Mouse (Mus musculus): ENCODE measurements at regions not wholly inside any gene's neighbourhood (a gene's known extent, or its start where the extent isn't known, plus 50 kb on each side); places are given as distances from the start of the nearest gene placed in this dataset.

GRCm38 (mm10) chr3:58159384-58159783, 255.1 kb upstream of the Tsc22d2 start:
- no peaks in the 10 kb centered on the region; the same call in 1 of the 2 replicates for H3K27me3 ChIP-seq (ENCODE audit: control insufficient read depth, insufficient read depth, low read length, poor library complexity, severe bottlenecking)
- no peak overlapping the region for H3K27ac ChIP-seq (ENCODE audit: insufficient read depth, low read length)
- no peaks in the 10 kb centered on the region for H3K4me1 ChIP-seq (ENCODE audit: control insufficient read depth, insufficient read depth, low read length)
- TF ChIP-seq POLR2A (IDR thresholded peaks at IDR 0.05; ENCODE audit: insufficient read depth, low read length) (no peak), CTCF (IDR thresholded peaks at IDR 0.05; ENCODE audit: low read depth, low read length) (no peak), EP300 (IDR thresholded peaks at IDR 0.05; ENCODE audit: insufficient read depth, low read depth, low read length) (no peak)
- no peaks in the 10 kb centered on the region for H3K9me3 ChIP-seq (replicated peaks; ENCODE audit: control insufficient read depth, insufficient read depth, low read length, poor library complexity, severe bottlenecking)
- no peak overlapping the region for H3K4me3 ChIP-seq (ENCODE audit: low read depth, low read length)
- H3K36me3 ChIP-seq (ENCODE audit: control insufficient read depth, insufficient read depth, low read length, poor library complexity, severe bottlenecking): no peaks in the 10 kb centered on the region
- H3K9ac ChIP-seq (ENCODE audit: low read depth, poor library complexity, severe bottlenecking): no peak overlapping the region

- no peaks in the 10 kb centered on the region; the same call in 1 of the 2 replicates for H3K27me3 ChIP-seq (ENCODE audit: control insufficient read depth, insufficient read depth, low read length, poor library complexity, severe bottlenecking)
- H3K4me1 ChIP-seq (ENCODE audit: control insufficient read depth, insufficient read depth, low read length): no peaks in the 10 kb centered on the region
- no peak overlapping the region for H3K4me3 ChIP-seq (ENCODE audit: low read depth, low read length)
- no peaks in the 10 kb centered on the region for H3K36me3 ChIP-seq (ENCODE audit: control insufficient read depth, insufficient read depth, low read length, poor library complexity, severe bottlenecking)
- H3K9me3 ChIP-seq (replicated peaks; ENCODE audit: control insufficient read depth, insufficient read depth, low read length, poor library complexity, severe bottlenecking): no peaks in the 10 kb centered on the region
- TF ChIP-seq CTCF (IDR thresholded peaks at IDR 0.05; ENCODE audit: low read depth, low read length): no peak
- no peak overlapping the region for H3K9ac ChIP-seq (ENCODE audit: low read depth, poor library complexity, severe bottlenecking)
- no peak overlapping the region for H3K27ac ChIP-seq (ENCODE audit: insufficient read depth, low read length)
Observed at GRCm38 (mm10) chr3:58162238-58162637, 252.3 kb upstream of the Tsc22d2 start.

- Histone ChIP-seq H3K27me3 (ENCODE audit: control insufficient read depth, insufficient read depth, low read length, poor library complexity, severe bottlenecking) (no peaks in the 10 kb centered on the region; the same call in 1 of the 2 replicates), H3K9me3 (replicated peaks; ENCODE audit: control insufficient read depth, insufficient read depth, low read length, poor library complexity, severe bottlenecking) (no peaks in the 10 kb centered on the region), H3K4me1 (ENCODE audit: control insufficient read depth, insufficient read depth, low read length) (no peaks in the 10 kb centered on the region), H3K36me3 (ENCODE audit: control insufficient read depth, insufficient read depth, low read length, poor library complexity, severe bottlenecking) (no peaks in the 10 kb centered on the region), H3K27ac (ENCODE audit: insufficient read depth, low read length) (no peak overlapping the region), H3K9ac (ENCODE audit: low read depth, poor library complexity, severe bottlenecking) (no peak overlapping the region), H3K4me3 (ENCODE audit: low read depth, low read length) (no peak overlapping the region)
- peak; percentile 33 for TF ChIP-seq CTCF (IDR thresholded peaks at IDR 0.05; ENCODE audit: low read depth, low read length)
- no peak for TF ChIP-seq EP300 (IDR thresholded peaks at IDR 0.05; ENCODE audit: insufficient read depth, low read depth, low read length)
Observed at GRCm38 (mm10) chr3:58163806-58164205, 250.7 kb upstream of the Tsc22d2 start.

DNA sequence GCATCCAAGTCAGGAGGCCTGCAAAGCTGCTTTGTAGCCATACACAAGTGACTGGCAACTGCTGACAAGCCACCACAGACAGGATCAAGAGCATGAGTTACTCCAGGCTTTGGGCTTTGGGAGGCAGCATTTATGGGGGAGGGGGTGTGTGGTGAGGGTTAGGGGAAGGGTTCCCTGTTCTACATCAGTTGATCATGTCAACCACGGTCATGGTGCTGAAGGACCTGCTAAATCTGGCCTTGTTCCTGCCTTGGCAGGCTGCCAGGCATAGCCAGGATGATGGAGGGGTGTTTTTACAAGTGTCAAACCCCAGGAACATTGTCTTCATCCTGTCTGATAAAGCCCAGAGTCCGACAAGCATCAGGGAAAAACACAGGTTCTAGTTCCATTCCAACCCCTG, 247.9 kb upstream of the Tsc22d2 start:
- Histone ChIP-seq H3K36me3 (ENCODE audit: control insufficient read depth, insufficient read depth, low read length, poor library complexity, severe bottlenecking) (no peaks in the 10 kb centered on the region), H3K4me3 (ENCODE audit: low read depth, low read length) (no peak overlapping the region), H3K27me3 (ENCODE audit: control insufficient read depth, insufficient read depth, low read length, poor library complexity, severe bottlenecking) (no peaks in the 10 kb centered on the region; the same call in 1 of the 2 replicates), H3K27ac (ENCODE audit: insufficient read depth, low read length) (no peak overlapping the region), H3K4me1 (ENCODE audit: control insufficient read depth, insufficient read depth, low read length) (no peaks in the 10 kb centered on the region), H3K9ac (ENCODE audit: low read depth, poor library complexity, severe bottlenecking) (no peak overlapping the region), H3K9me3 (replicated peaks; ENCODE audit: control insufficient read depth, insufficient read depth, low read length, poor library complexity, severe bottlenecking) (no peaks in the 10 kb centered on the region)
- no peak for TF ChIP-seq CTCF (IDR thresholded peaks at IDR 0.05; ENCODE audit: low read depth, low read length)
- TF ChIP-seq POLR2A (IDR thresholded peaks at IDR 0.05; ENCODE audit: insufficient read depth, low read length): no peak

DNA sequence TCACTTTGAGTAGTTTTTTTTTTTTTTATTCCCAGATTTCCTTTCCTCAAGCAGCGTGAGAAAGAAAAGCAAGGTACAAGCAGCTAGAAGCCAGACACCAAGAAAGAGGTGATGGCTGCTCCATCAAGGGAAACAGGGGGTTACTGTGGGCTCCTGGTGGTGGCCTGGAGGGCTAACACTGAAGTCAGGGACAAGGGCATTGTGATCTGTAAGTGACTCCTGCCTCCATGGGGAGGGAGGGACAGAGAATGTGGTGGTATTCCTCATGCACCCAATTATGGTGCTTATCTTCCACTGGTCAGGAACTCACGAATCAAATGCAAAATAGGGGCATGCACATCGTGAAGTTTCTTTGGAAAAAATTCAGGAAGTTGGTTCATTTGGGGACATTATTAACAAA, 247.4 kb upstream of the Tsc22d2 start:
- TF ChIP-seq EP300 (IDR thresholded peaks at IDR 0.05; ENCODE audit: insufficient read depth, low read depth, low read length) (no peak), POLR2A (IDR thresholded peaks at IDR 0.05; ENCODE audit: insufficient read depth, low read length) (no peak), CTCF (IDR thresholded peaks at IDR 0.05; ENCODE audit: low read depth, low read length) (no peak)

DNA sequence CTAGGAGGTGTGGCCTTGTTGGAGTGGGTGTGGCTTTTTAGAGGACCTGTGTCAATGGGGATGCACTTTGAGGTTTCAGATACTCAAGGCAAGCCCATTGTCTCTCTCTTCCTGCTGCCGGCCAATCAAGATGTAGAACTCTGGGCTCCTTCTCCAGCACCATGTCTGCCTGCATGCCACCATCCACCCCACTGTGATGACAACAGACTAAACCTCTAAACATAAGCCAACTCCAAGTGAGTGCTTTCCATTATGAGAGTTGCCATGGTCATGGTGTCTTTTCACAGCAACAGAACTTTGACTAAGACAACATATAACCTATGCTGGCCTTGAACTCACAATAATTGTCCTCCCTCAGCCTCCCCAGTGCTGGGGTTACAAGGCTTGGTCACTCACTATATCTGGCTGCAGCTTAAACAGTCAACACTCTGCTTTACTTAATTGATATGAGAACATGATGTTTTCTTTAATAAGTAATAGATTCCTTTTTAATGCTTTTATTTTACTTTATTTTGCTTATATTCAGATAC, 246.7 kb upstream of the Tsc22d2 start:
- H3K27me3 ChIP-seq (ENCODE audit: control insufficient read depth, insufficient read depth, low read length, poor library complexity, severe bottlenecking): no peaks in the 10 kb centered on the region; the same call in 1 of the 2 replicates
- H3K27ac ChIP-seq (ENCODE audit: insufficient read depth, low read length): no peak overlapping the region
- H3K36me3 ChIP-seq (ENCODE audit: control insufficient read depth, insufficient read depth, low read length, poor library complexity, severe bottlenecking): no peaks in the 10 kb centered on the region
- H3K4me3 ChIP-seq (ENCODE audit: low read depth, low read length): no peak overlapping the region
- H3K9ac ChIP-seq (ENCODE audit: low read depth, poor library complexity, severe bottlenecking): no peak overlapping the region
- H3K4me1 ChIP-seq (ENCODE audit: control insufficient read depth, insufficient read depth, low read length): no peaks in the 10 kb centered on the region
- H3K9me3 ChIP-seq (replicated peaks; ENCODE audit: control insufficient read depth, insufficient read depth, low read length, poor library complexity, severe bottlenecking): no peaks in the 10 kb centered on the region
- TF ChIP-seq EP300 (IDR thresholded peaks at IDR 0.05; ENCODE audit: insufficient read depth, low read depth, low read length): no peak
- no peak for TF ChIP-seq CTCF (IDR thresholded peaks at IDR 0.05; ENCODE audit: low read depth, low read length)

More for the DNA sequence above, 247.4 kb upstream of the Tsc22d2 start:
- H3K27ac ChIP-seq (ENCODE audit: insufficient read depth, low read length): no peak overlapping the region
- H3K4me3 ChIP-seq (ENCODE audit: low read depth, low read length): no peak overlapping the region
- no peaks in the 10 kb centered on the region for H3K36me3 ChIP-seq (ENCODE audit: control insufficient read depth, insufficient read depth, low read length, poor library complexity, severe bottlenecking)
- H3K9ac ChIP-seq (ENCODE audit: low read depth, poor library complexity, severe bottlenecking): no peak overlapping the region
- H3K9me3 ChIP-seq (replicated peaks; ENCODE audit: control insufficient read depth, insufficient read depth, low read length, poor library complexity, severe bottlenecking): no peaks in the 10 kb centered on the region
- H3K27me3 ChIP-seq (ENCODE audit: control insufficient read depth, insufficient read depth, low read length, poor library complexity, severe bottlenecking): no peaks in the 10 kb centered on the region; the same call in 1 of the 2 replicates
- no peaks in the 10 kb centered on the region for H3K4me1 ChIP-seq (ENCODE audit: control insufficient read depth, insufficient read depth, low read length)

Measured in ES-Bruce4 (cell line).